Mouse (Mus musculus): ENCODE results near the gene Klf15.

DNA sequence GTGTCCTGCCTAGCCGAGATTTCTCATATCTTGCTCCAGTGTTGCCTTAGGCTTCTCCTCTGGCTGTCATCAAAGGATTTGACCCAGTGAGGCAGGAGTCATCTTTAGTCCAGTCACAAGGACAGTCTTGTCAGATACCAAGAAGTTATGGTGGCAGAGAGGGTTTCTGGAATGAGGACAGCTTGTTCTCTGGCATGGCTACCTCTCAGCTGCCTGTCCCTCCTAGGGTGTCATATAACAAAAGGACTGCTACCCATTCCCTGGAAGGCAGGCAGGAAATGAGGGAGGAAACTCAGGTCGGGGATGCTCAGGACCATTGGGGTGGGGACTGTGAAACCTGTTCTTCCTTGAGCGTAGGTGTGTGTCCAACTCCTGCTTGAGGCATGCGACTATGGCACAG is 9.7 kb downstream of the Klf15 start:
- TF ChIP-seq CTCF (IDR thresholded peaks at IDR 0.05; ENCODE audit: low read depth) (no peak), EP300 (IDR thresholded peaks at IDR 0.05; ENCODE audit: low read depth) (no peak)

Measured in liver, embryonic 14.5 days (tissue).